Mouse (Mus musculus): ENCODE measurements around the gene Proser2. TPM values are rescaled to one million over a fixed set of nuclear protein-coding genes. Genes with fewer than 3 reads are reported as not detected.

The Proser2 gene
- polyA plus RNA-seq, 1 experiment from 2014 or later: 24.0 TPM

- Histone ChIP-seq H3K4me2 (ENCODE audit: low read depth, low read length) (no peak overlapping the region), H3K4me1 (ENCODE audit: control insufficient read depth, insufficient read depth, low read length) (peaks cover 17% of the 10 kb centered on the region), H3K27ac (ENCODE audit: low read length) (peak overlapping the region; percentile 75), H3K9me3 (ENCODE audit: control insufficient read depth, low read length) (no peaks in the 10 kb centered on the region), H3K4me3 (ENCODE audit: low read length) (no peak overlapping the region), H3K27me3 (replicated peaks; ENCODE audit: control insufficient read depth, insufficient read depth, low read length) (no peaks in the 10 kb centered on the region), H3K9ac (ENCODE audit: low read depth, low read length) (no peak overlapping the region), H3K36me3 (ENCODE audit: control insufficient read depth, insufficient read depth, low read length) (no peaks in the 10 kb centered on the region)
- 30% methylated on average over 6 of the region's 6 CpGs for WGBS
- ATAC-seq: peak; percentile 94
These were observed 32.5 kb upstream of the Proser2 start for GRCm38 (mm10) chr2:6162366-6163040.

DNA sequence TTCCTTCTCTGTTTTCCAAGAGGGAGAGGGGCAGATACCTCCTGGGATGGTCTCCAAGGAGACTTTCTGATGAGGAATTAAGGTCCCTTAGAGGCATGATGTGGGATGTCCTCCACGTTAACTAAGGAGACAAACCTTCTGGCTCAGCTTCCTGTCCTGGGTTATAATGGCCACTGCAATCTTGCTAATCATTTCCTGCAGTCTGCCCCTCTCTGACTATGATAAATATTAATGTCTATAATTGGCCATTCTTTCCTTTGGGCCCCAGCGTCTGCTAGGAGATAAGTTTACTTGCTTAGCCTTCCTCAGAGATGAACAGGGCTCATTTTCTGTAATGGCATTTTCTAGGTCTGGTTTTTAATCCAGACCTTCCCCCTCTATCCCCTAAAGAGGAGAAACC lies 29.7 kb upstream of the Proser2 start:
- ATAC-seq: no peak
- no peak overlapping the region for H3K4me3 ChIP-seq (ENCODE audit: low read length)
- H3K27ac ChIP-seq (ENCODE audit: low read length): peak overlapping the region; percentile 43
- no peak overlapping the region for H3K4me2 ChIP-seq (ENCODE audit: low read depth, low read length)
- 14% methylated on average over 2 of the region's 2 CpGs for WGBS
- no peak overlapping the region for H3K9ac ChIP-seq (ENCODE audit: low read depth, low read length)
- H3K27me3 ChIP-seq (replicated peaks; ENCODE audit: control insufficient read depth, insufficient read depth, low read length): no peaks in the 10 kb centered on the region
- H3K4me1 ChIP-seq (ENCODE audit: control insufficient read depth, insufficient read depth, low read length): peaks cover 17% of the 10 kb centered on the region
- H3K9me3 ChIP-seq (ENCODE audit: control insufficient read depth, low read length): no peaks in the 10 kb centered on the region
- H3K36me3 ChIP-seq (ENCODE audit: control insufficient read depth, insufficient read depth, low read length): no peaks in the 10 kb centered on the region

- peak overlapping the region; percentile 43 for H3K27ac ChIP-seq (ENCODE audit: low read length)
- 90% methylated on average over 9 of the region's 9 CpGs for WGBS
These were observed 29.2 kb upstream of the Proser2 start for GRCm38 (mm10) chr2:6159219-6159618.

DNA sequence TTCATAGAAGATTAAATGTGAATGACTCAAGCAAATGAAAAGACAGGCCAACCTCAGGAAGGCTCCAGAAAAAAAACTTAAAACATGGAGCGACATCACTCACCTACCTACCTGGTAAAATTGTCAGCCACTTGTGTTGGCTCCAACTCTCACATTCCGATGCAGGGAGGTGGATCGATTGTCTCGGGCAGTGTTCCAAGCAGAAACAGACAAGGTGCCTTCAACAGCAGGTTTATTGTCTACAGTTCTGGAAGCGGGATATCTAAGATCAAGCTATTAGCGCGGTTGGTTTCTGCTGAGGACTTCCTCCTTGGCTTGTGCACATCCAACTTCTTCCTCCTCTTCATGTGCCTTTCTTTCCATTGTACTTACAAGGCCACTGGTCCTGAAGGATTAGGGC lies 27.6 kb upstream of the Proser2 start:
- 73% methylated on average over 7 of the region's 7 CpGs for WGBS
- Histone ChIP-seq H3K4me1 (ENCODE audit: control insufficient read depth, insufficient read depth, low read length) (peaks cover 15% of the 10 kb centered on the region), H3K27ac (ENCODE audit: low read length) (0 out of 2 replicates have a peak overlapping the region, but pooled peaks have one; percentile 11), H3K9ac (ENCODE audit: low read depth, low read length) (no peak overlapping the region), H3K4me2 (ENCODE audit: low read depth, low read length) (no peak overlapping the region), H3K36me3 (ENCODE audit: control insufficient read depth, insufficient read depth, low read length) (no peaks in the 10 kb centered on the region), H3K4me3 (ENCODE audit: low read length) (no peak overlapping the region), H3K9me3 (ENCODE audit: control insufficient read depth, low read length) (no peaks in the 10 kb centered on the region), H3K27me3 (replicated peaks; ENCODE audit: control insufficient read depth, insufficient read depth, low read length) (no peaks in the 10 kb centered on the region)
- ATAC-seq: no peak

More at GRCm38 (mm10) chr2:6159219-6159618, 29.2 kb upstream of the Proser2 start:
- H3K4me3 ChIP-seq (ENCODE audit: low read length): no peak overlapping the region
- no peak overlapping the region for H3K4me2 ChIP-seq (ENCODE audit: low read depth, low read length)
- no peaks in the 10 kb centered on the region for H3K9me3 ChIP-seq (ENCODE audit: control insufficient read depth, low read length)
- H3K4me1 ChIP-seq (ENCODE audit: control insufficient read depth, insufficient read depth, low read length): peaks cover 15% of the 10 kb centered on the region
- H3K27me3 ChIP-seq (replicated peaks; ENCODE audit: control insufficient read depth, insufficient read depth, low read length): no peaks in the 10 kb centered on the region
- H3K36me3 ChIP-seq (ENCODE audit: control insufficient read depth, insufficient read depth, low read length): no peaks in the 10 kb centered on the region
- no peak overlapping the region for H3K9ac ChIP-seq (ENCODE audit: low read depth, low read length)
- ATAC-seq: no peak

DNA sequence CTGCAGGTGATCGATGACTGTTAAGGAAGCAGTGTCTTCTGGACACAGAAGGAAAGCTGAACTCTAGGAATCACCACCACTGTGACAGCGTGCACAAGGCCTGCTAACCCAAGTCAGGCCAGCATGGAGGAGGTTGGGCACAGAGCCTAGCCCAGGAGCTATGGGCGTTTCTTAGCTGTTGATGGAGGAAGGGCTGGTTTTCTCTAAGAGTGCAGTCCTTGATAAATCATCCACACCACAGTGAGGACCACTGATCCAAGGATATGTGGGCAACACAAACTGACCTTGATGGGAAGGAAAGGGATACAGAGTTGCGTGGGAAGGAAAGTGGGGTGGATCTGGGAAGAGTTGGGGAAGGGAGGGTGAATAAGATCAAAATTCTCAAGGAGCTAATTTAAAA lies 27.2 kb upstream of the Proser2 start:
- peaks cover 15% of the 10 kb centered on the region for H3K4me1 ChIP-seq (ENCODE audit: control insufficient read depth, insufficient read depth, low read length)
- no peaks in the 10 kb centered on the region for H3K36me3 ChIP-seq (ENCODE audit: control insufficient read depth, insufficient read depth, low read length)
- no peak for ATAC-seq
- H3K9me3 ChIP-seq (ENCODE audit: control insufficient read depth, low read length): no peaks in the 10 kb centered on the region
- H3K27ac ChIP-seq (ENCODE audit: low read length): no peak overlapping the region
- H3K4me3 ChIP-seq (ENCODE audit: low read length): no peak overlapping the region
- H3K9ac ChIP-seq (ENCODE audit: low read depth, low read length): no peak overlapping the region
- no peaks in the 10 kb centered on the region for H3K27me3 ChIP-seq (replicated peaks; ENCODE audit: control insufficient read depth, insufficient read depth, low read length)
- WGBS: 85% methylated on average over 4 of the region's 4 CpGs
- H3K4me2 ChIP-seq (ENCODE audit: low read depth, low read length): no peak overlapping the region

- no peak overlapping the region for H3K27ac ChIP-seq (ENCODE audit: low read length)
- WGBS: 93% methylated on average over 5 of the region's 5 CpGs
- no peaks in the 10 kb centered on the region for H3K36me3 ChIP-seq (ENCODE audit: control insufficient read depth, insufficient read depth, low read length)
- H3K27me3 ChIP-seq (replicated peaks; ENCODE audit: control insufficient read depth, insufficient read depth, low read length): no peaks in the 10 kb centered on the region
- H3K9me3 ChIP-seq (ENCODE audit: control insufficient read depth, low read length): no peaks in the 10 kb centered on the region
- no peak overlapping the region for H3K4me3 ChIP-seq (ENCODE audit: low read length)
- no peak for ATAC-seq
- H3K4me1 ChIP-seq (ENCODE audit: control insufficient read depth, insufficient read depth, low read length): no peaks in the 10 kb centered on the region
- H3K4me2 ChIP-seq (ENCODE audit: low read depth, low read length): no peak overlapping the region
- H3K9ac ChIP-seq (ENCODE audit: low read depth, low read length): no peak overlapping the region
These were observed 19.8 kb upstream of the Proser2 start for GRCm38 (mm10) chr2:6149801-6150200.

DNA sequence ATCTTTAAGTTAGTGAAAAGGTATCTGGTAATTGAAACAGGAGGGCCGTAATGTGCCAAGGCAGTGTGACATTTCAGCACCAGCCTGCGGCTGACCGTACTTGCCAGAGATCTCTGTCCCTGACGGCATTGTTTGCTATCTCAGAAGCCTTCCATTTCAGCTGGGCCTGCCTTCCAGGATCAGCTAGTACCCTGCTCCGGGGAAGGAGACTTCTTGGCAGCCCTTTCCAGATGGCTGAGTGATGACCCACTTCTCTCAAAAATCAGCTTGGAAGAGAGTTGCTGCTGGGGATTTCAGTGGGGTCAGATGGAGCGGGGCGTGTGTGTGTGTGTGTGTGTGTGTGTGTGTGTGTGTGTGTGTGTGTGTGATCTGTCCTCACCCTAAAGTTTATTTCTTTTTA lies 16.9 kb upstream of the Proser2 start:
- Histone ChIP-seq H3K9ac (ENCODE audit: low read depth, low read length) (no peak overlapping the region), H3K4me1 (ENCODE audit: control insufficient read depth, insufficient read depth, low read length) (no peaks in the 10 kb centered on the region), H3K27ac (ENCODE audit: low read length) (no peak overlapping the region), H3K4me2 (ENCODE audit: low read depth, low read length) (no peak overlapping the region), H3K27me3 (replicated peaks; ENCODE audit: control insufficient read depth, insufficient read depth, low read length) (no peaks in the 10 kb centered on the region), H3K36me3 (ENCODE audit: control insufficient read depth, insufficient read depth, low read length) (no peaks in the 10 kb centered on the region), H3K9me3 (ENCODE audit: control insufficient read depth, low read length) (no peaks in the 10 kb centered on the region), H3K4me3 (ENCODE audit: low read length) (no peak overlapping the region)
- no peak for ATAC-seq
- WGBS: 82% methylated on average over 7 of the region's 7 CpGs

- H3K27ac ChIP-seq (ENCODE audit: low read length): no peak overlapping the region
- H3K36me3 ChIP-seq (ENCODE audit: control insufficient read depth, insufficient read depth, low read length): no peaks in the 10 kb centered on the region
- WGBS: 89% methylated on average over 4 of the region's 4 CpGs
- no peak for ATAC-seq
- no peaks in the 10 kb centered on the region for H3K9me3 ChIP-seq (ENCODE audit: control insufficient read depth, low read length)
- no peaks in the 10 kb centered on the region for H3K4me1 ChIP-seq (ENCODE audit: control insufficient read depth, insufficient read depth, low read length)
- no peak overlapping the region for H3K9ac ChIP-seq (ENCODE audit: low read depth, low read length)
- H3K27me3 ChIP-seq (replicated peaks; ENCODE audit: control insufficient read depth, insufficient read depth, low read length): no peaks in the 10 kb centered on the region
- no peak overlapping the region for H3K4me2 ChIP-seq (ENCODE audit: low read depth, low read length)
- H3K4me3 ChIP-seq (ENCODE audit: low read length): no peak overlapping the region
These were observed 16.2 kb upstream of the Proser2 start for GRCm38 (mm10) chr2:6146257-6146656.

GRCm38 (mm10) chr2:6145611-6146010 lies 15.6 kb upstream of the Proser2 start:
- Histone ChIP-seq H3K36me3 (ENCODE audit: control insufficient read depth, insufficient read depth, low read length) (no peaks in the 10 kb centered on the region), H3K4me1 (ENCODE audit: control insufficient read depth, insufficient read depth, low read length) (no peaks in the 10 kb centered on the region), H3K4me2 (ENCODE audit: low read depth, low read length) (no peak overlapping the region), H3K9me3 (ENCODE audit: control insufficient read depth, low read length) (no peaks in the 10 kb centered on the region), H3K27me3 (replicated peaks; ENCODE audit: control insufficient read depth, insufficient read depth, low read length) (no peaks in the 10 kb centered on the region), H3K27ac (ENCODE audit: low read length) (no peak overlapping the region), H3K9ac (ENCODE audit: low read depth, low read length) (no peak overlapping the region), H3K4me3 (ENCODE audit: low read length) (no peak overlapping the region)
- WGBS: 71% methylated on average over 10 of the region's 10 CpGs
- no peak for ATAC-seq

Measured in intestine, embryonic 16.5 days (tissue).